Mouse (Mus musculus) urinary bladder, adult 18-20 months (tissue): ENCODE data around the gene Fgfr2.

Experiments used
- DNase-seq, 2 experiments: peaks; one replicate each; pipeline ENCODE4 v3.0.0; 2022; ENCODE audit warnings: low spot score in 2 of 2, mixed read lengths in 2 of 2

Gene Fgfr2

GRCm38 (mm10) chr7:130827431-130827830, 2295.7 kb downstream of the Fgfr2 start:
- DNase-seq = no peak

- DNase-seq = no peak
Observed at GRCm38 (mm10) chr7:130826343-130826742, 2296.8 kb downstream of the Fgfr2 start.

GRCm38 (mm10) chr7:130823992-130824391, 2299.2 kb downstream of the Fgfr2 start:
- no peak for DNase-seq

- no peak for DNase-seq
Observed at GRCm38 (mm10) chr7:130819624-130820023, 2303.5 kb downstream of the Fgfr2 start.

GRCm38 (mm10) chr7:130818813-130819212, 2304.3 kb downstream of the Fgfr2 start:
- DNase-seq = no peak

- DNase-seq = no peak
Observed at GRCm38 (mm10) chr7:130816243-130816642, 2306.9 kb downstream of the Fgfr2 start.

GRCm38 (mm10) chr7:130815601-130816000, 2307.5 kb downstream of the Fgfr2 start:
- no peak for DNase-seq

- DNase-seq = no peak
Observed at GRCm38 (mm10) chr7:130812407-130812806, 2310.7 kb downstream of the Fgfr2 start.

- DNase-seq = no peak
Observed at GRCm38 (mm10) chr7:130810238-130810637, 2312.9 kb downstream of the Fgfr2 start.

GRCm38 (mm10) chr7:130808694-130809093, 2314.5 kb downstream of the Fgfr2 start:
- no peak for DNase-seq

GRCm38 (mm10) chr7:130807749-130808148, 2315.4 kb downstream of the Fgfr2 start:
- DNase-seq = peak in 1 of 2 experiments; percentile 61

GRCm38 (mm10) chr7:130804991-130805390, 2318.2 kb downstream of the Fgfr2 start:
- peak in 1 of 2 experiments; percentile 18 for DNase-seq

GRCm38 (mm10) chr7:130803251-130803825, 2319.8 kb downstream of the Fgfr2 start:
- no peak for DNase-seq

- DNase-seq = no peak
Observed at GRCm38 (mm10) chr7:130801811-130802210, 2321.3 kb downstream of the Fgfr2 start.

- DNase-seq = no peak
Observed at GRCm38 (mm10) chr7:130800681-130801080, 2322.5 kb downstream of the Fgfr2 start.

GRCm38 (mm10) chr7:130799418-130799817, 2323.7 kb downstream of the Fgfr2 start:
- DNase-seq = no peak

- DNase-seq = no peak
Observed at GRCm38 (mm10) chr7:130797524-130797923, 2325.6 kb downstream of the Fgfr2 start.

GRCm38 (mm10) chr7:130796786-130797185, 2326.4 kb downstream of the Fgfr2 start:
- no peak for DNase-seq

GRCm38 (mm10) chr7:130793671-130794070, 2329.5 kb downstream of the Fgfr2 start:
- DNase-seq = no peak

- no peak for DNase-seq
Observed at GRCm38 (mm10) chr7:130789456-130789855, 2333.7 kb downstream of the Fgfr2 start.

GRCm38 (mm10) chr7:130788950-130789349, 2334.2 kb downstream of the Fgfr2 start:
- DNase-seq = no peak

GRCm38 (mm10) chr7:130787537-130787936, 2335.6 kb downstream of the Fgfr2 start:
- no peak for DNase-seq

- DNase-seq = no peak
Observed at GRCm38 (mm10) chr7:130786708-130787107, 2336.4 kb downstream of the Fgfr2 start.

- DNase-seq = no peak
Observed at GRCm38 (mm10) chr7:130785923-130786575, 2337.1 kb downstream of the Fgfr2 start.
